Mouse (Mus musculus): ENCODE measurements around the gene Notch2.

GRCm38 (mm10) chr3:97988756-97989155, 24.6 kb upstream of the Notch2 start:
- TF ChIP-seq POLR2A (IDR thresholded peaks at IDR 0.05; ENCODE audit: insufficient read depth, low read depth, low read length) (no peak), CTCF (IDR thresholded peaks at IDR 0.05) (no peak)

All from heart, adult 2 months (tissue).